Mouse (Mus musculus) adrenal gland (tissue): ENCODE data around the gene Prr9.

Source experiments
- intact Hi-C: fragments of 180-260 bp; cut with DNase I; formaldehyde crosslinking; loops from one replicate; pipeline ENCODE4 v1.15.1; 2025
- long read RNA-seq, 2 experiments: library from polyadenylated mRNA; unstranded; transcript quantifications; one replicate each; pipeline ENCODE4 v2.0.0; 2020; ENCODE audit warnings: borderline replicate concordance in 1 of 2; ENCODE audit not compliant: insufficient replicate concordance in 1 of 2

The Prr9 gene
- long read RNA-seq, experiment 1 = 0 reads
- long read RNA-seq, experiment 2 = 0 reads

DNA sequence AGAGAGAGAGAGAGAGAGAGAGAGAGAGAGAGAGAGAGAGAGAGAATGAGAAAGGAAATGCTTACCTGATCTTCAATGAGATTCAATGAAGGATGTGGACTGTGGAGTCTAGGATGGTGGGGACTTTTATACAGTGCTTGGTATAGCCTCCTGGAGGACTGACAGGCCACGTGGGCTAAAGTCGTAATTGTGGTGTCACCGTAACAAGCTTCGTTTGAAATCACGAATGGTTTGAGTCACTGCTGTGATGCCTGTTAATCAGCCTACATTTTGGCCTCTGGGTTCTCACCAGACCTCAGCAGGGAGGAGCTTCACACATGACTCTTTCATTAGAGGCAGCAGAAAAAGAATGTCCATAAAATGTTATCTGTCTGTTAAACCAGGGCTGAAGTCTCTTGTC lies at the start of gene Prr9:
Gene Prr9, minus strand, starts transcription at position 101 of the 400 bp plus-strand sequence.
- intact Hi-C loops = no loop called here

DNA sequence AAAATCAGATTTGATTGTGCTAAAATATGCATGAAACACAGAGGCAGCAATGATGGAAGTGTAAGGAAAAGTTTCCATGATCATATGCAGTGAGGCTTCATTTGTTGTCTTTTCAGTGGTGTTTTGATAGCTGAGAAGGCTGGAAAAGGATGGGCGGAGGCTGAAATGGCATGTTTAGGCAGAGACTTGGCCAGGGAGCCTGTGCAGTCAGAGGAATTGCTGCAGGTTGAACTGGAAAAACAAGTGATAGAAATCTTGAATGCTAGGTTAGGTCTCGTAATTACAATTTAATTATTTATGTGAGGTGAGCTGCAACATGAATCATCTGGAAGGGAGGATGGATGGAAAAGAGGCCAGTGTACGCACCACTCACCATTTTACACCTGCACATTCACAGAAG lies 46.1 kb upstream of the Prr9 start:
- intact Hi-C loops = no loop called here

DNA sequence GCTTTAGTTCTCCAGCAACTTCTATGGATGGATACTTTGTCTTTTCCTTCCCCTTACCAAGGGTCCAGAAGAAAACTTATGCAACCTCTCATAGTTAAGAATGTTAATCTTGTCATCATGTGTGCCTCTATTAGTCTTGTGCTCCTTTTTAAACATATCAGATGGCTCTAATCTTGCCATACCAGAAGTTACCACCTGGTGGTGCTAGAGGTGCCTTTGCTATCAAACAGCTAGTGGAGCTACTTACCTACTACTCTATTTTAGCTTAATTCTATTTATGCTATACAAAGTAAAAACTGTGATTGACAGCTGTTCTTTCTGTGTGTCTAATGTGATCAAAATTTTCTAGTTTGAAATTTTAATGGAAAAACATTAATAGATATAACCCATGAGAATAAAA lies 29.6 kb upstream of the Prr9 start:
- intact Hi-C loops = loop anchor here (5.0 to 10.0 kb wide), 2 partner anchors 241 to 449 kb away; no protein-coding TSS in a partner anchor

DNA sequence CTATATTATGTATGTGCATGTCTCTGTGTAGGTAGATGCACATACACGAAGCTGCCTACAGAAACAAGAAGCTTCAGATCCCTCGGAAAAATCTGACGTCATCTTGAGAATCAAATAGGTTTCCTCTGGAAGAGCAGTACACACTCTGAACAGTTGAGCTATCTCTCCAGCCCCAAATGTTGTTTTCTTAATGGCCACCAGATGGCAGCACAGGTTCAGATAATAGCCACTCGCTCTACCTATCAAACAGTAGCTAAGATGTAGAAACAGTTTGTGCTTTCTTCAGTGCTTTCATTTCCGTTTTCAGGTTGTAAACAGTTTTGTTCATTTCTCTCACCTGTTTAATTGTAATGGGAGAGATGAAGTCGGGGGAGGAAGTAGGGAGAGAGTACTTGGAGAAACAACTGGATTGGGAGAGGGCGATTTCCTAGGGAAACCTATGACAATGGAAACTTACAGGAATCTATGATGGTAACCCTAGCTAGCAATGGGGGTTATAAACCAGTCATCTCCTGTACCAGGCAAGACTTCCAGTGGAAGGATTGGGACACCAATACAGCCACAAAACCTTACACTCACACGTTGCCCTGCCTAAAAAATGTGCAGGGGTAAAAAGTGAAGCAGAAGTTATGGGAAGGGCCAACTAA lies 27.0 kb upstream of the Prr9 start:
- intact Hi-C loops = loop anchor here (1.0 to 10.0 kb wide), 3 partner anchors 244 to 452 kb away; no protein-coding TSS in a partner anchor

DNA sequence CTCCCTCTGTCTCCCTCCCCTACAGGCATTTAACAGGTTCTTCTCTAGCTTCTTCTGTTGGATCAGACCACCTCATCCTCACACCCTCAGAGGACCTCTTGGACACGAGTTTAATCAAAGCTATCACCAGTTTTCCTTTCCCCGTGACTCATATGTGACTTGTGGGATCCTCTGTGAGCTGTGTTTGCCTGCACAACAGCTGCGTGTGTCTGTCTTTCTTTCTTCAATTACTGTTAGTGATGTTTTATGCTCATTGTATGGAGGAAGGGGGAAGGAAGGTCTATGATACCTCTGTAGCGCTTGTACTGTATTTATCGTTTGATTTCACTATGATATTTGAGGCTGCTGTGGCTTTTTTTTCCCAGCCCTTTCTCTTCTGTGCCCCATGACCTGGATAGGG lies 24.2 kb upstream of the Prr9 start:
- intact Hi-C loops = no loop called here

DNA sequence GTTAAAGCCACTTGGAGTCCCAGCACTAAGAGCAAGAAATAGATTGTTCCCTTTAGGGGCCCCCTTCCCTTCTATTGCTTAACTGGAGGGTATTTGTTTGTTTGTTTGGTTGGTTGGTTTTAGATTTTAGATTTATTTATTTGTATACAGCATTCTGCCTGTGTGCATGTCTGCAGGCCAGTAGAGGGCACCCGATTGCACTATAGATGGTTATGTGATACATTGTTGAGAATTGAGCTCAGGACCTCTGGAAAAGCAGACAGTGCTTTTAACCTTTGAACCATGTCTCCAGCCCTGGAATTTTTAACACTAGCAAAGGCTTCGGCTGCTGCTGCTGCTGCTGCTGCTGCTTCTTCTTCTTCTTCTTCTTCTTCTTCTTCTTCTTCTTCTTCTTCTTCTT lies 23.7 kb upstream of the Prr9 start:
- intact Hi-C loops = no loop called here

DNA sequence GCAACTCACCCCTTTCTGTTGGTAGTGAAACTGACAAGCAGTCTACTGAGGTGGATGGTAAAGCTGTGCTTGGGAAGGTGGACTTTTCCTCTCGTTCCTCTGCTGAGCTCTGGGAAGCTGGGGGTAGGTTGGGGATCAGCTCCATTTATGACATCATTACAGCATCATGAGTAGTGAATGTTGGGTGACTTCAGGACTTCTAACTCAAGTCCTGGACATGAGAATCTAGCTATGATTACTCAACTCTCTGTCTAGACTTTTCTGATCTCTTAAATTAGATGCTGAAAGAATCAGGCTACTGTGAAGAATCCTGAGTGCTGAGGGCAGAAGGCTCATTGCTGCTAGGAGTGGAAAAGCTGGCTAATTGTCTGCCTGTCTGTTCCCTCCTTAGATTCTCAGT lies 18.9 kb upstream of the Prr9 start, which contains the start of gene Lelp1:
Gene Lelp1, minus strand, starts transcription at position 101 of the 400 bp plus-strand sequence.
- intact Hi-C loops = no loop called here

DNA sequence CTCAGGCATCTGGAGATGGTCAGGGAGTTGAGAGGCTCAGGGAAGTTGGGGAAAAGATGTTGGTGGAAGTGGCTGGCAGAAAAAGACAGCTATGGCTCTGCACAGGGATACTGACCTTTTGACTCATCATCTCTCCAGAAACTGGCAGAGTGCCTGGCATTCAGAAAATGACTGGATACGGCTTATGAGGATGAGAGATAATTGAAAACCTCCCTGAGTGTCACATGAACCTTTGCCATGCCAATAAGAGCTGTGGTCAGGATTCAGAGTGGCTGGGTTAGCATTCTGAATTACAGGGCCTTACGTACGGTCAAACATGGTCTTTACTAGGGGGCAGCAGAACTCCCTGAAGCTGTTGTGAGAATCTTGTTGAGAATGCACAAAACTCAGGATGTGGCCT lies 2.8 kb downstream of the Prr9 start:
- intact Hi-C loops = no loop called here

DNA sequence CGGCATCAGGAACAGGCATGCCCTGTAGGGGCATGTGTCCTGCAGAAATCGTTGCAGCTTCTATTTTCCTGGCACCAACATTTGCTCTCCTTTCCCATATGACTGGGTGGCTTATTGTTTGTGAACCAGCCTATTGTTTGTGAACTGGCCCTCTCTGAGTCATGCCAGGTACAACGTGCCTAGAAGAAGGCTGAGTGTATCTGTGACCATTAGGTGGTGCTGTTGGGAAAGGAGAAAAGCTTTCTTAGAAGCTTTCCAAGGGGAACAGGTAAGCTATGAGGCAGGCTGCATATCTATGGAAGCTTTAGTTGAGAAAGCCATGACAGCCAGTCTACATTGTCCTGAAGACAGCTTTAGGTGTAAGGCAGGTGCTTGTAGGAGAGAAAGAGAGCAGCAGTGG lies 5.8 kb downstream of the Prr9 start:
- intact Hi-C loops = no loop called here

DNA sequence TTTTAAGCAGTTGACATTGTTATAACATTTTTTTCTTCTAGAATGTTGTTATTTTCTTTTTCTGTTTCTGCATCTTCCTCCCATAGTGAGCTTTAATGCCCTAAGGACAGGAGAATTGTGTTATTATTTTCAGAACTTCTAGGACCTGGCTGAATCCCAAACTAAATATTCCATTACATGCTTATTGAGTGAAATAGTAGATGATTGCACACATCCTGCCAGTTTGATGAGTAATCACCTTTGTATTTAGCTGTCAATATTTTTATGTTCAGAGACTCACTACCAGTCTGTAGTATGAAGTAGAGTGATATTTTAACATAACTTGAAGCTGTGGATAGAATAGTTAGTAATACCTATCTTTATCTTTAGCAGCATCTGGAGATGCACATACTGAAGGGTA lies 12.2 kb downstream of the Prr9 start:
- intact Hi-C loops = no loop called here

DNA sequence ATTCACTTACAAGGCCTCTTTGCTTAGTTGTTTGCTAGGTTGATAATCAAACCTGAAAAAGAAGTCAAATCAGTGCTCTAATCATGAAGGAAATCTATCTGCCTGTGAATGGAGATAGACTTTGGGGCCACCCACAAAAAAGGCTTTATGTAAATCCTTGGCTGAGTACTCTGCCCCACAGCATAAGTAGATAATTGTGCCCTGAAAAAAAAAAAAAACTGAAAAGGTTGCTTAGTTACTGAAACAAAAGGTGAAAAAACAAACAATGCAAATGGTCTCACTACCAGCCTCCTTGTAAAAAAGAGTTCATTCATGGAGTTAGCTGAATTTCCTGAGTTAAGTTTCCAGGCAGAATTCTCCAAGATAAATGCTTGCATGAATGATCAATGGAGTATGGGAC lies 13.0 kb downstream of the Prr9 start:
- intact Hi-C loops = no loop called here

DNA sequence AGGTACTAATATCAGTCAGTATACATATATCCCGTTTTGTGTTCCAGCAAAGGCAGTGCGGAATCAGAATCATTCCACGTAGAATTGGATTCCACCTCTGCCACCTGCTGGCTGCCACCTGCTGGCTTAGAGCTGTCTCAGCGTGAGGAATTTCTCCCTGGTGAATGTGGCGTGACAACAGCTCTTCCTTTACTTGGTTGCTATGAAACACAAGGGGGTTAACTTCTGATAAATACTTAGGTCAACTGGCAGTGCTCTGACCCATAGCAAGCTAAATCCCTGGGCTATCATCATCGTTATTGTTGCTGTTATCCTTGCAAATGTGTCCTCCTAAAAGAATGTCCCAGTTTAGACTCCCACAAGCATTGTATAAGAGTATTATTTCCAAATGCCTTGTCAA lies 17.2 kb downstream of the Prr9 start:
- intact Hi-C loops = loop anchor here (2.0 kb wide), 1 partner anchor 56 kb away; no protein-coding TSS in a partner anchor

DNA sequence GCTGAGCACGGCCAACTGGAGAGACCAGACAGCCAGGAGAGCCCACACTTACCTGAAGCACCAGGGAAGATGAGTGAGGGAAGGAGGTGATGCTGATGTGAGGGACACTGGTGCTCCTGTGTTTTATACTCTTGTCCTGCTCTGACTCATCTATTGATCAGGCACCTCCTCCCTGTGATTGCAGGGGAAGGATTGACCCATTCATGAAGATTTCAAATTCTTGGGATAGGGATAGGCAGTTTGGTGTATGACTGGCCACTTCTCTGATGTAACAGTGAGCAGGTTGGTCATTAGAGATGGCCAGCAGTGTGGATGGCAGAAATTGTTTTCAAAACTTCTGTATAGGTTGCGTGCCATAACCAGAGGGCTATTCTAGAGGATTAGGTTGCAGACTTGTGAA lies 40.7 kb downstream of the Prr9 start, which contains the start of gene Lor:
Gene Lor, minus strand, starts transcription at position 101 of the 400 bp plus-strand sequence.
- intact Hi-C loops = no loop called here

DNA sequence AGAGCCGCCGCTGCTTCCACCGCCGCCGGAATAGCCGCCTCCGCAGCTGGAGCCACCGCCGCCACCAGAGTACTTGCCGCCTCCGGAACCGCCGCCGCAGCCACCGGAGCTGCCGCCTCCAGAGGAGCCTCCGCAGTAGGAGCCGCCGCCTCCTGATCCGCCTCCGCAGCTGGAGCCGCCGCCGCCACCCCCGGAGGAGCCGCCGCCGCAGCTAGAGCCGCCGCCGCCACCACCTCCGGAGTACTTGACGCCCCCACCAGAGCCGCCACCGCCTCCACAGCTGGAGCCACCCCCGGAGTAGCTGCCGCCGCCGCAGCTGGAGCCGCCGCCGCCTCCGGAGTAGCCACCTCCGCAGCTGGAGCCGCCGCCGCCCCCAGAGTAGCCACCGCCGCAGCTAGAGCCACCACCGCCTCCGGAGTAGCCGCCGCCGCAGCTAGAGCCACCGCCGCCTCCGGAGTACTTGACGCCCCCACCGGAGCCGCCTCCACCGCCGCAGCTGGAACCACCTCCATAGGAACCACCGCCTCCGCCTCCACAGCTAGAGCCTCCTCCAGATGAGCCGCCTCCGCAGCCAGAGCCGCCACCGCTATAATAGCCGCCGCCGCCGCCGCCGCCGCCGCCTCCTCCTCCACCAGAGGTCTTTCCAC lies 42.3 kb downstream of the Prr9 start:
- intact Hi-C loops = no loop called here

DNA sequence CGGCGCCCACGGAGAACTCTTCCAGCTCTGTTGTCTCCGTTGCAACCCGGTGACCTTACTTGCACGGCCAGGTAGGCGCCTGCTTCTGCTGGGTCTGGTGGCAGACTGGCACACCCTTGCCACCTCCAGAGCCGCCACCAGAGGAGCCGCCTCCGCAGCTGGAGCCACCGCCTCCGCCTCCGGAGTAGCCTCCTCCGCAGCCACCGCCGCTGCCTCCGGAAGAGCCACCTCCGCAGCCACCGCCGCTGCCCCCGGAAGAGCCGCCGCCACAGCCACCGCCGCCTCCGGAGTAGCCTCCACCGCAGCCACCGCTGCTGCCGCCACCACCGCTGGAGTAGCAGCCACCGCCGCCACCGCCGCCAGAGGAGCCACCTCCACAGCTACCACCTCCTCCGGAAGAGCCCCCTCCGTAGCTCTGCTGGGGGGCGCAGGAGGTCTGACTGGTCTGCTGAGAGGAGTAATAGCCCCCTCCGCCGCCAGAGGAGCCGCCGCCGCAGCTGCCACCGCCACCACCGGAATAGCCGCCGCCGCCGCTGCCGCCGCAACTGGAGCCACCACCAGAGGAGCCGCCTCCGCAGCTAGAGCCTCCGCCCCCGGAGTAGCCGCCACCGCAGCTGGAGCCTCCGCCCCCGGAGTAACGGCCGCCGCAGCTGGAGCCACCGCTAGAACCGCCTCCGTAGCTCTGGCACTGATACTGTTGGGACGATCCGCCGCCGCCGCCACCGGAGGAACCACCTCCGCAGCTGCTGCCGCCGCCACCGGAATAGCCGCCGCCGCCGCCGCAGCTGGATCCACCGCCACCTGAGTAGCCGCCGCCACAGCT lies 43.1 kb downstream of the Prr9 start:
- intact Hi-C loops = no loop called here
